Mouse (Mus musculus) liver, embryonic 12.5 days (tissue): ENCODE measurements at regions not wholly inside any gene's neighbourhood (a gene's known extent, or its start where the extent isn't known, plus 50 kb on each side); places are given as distances from the start of the nearest gene placed in this dataset.
A peak's percentile ranks its signal among the peaks of the same experiment; 100 is the strongest.

Source experiments
- ATAC-seq: fragments of 200-750 bp; cut with Nextera tagmentation; 2 replicates; pipeline ENCODE4 v1.8.0; 2017; ENCODE audit warnings: moderate number of reproducible peaks, mild to moderate bottlenecking, moderate library complexity
- H3K27ac ChIP-seq: fragments of 300-500 bp; sonication (generic); 2 replicates; pipeline ENCODE4 v1.5.1; 2016; ENCODE audit warnings: mild to moderate bottlenecking
- H3K27me3 ChIP-seq: fragments of 300-500 bp; sonication (generic); replicated peaks from 2 replicates; pipeline ENCODE4 v1.6.1; 2016; ENCODE audit warnings: mild to moderate bottlenecking, moderate library complexity
- H3K36me3 ChIP-seq: fragments of 300-500 bp; sonication (generic); 2 replicates; pipeline ENCODE4 v1.6.1; 2016; ENCODE audit warnings: mild to moderate bottlenecking, moderate library complexity
- H3K4me1 ChIP-seq: fragments of 300-500 bp; sonication (generic); 2 replicates; pipeline ENCODE4 v1.6.1; 2016
- H3K4me2 ChIP-seq: fragments of 300-500 bp; sonication (generic); 2 replicates; pipeline ENCODE4 v1.6.1; 2016; ENCODE audit warnings: mild to moderate bottlenecking, moderate library complexity
- H3K4me3 ChIP-seq: fragments of 300-500 bp; sonication (generic); 2 replicates; pipeline ENCODE4 v1.5.1; 2016; ENCODE audit warnings: mild to moderate bottlenecking, moderate library complexity
- H3K9ac ChIP-seq: fragments of 300-500 bp; sonication (generic); 2 replicates; pipeline ENCODE4 v1.6.1; 2016; ENCODE audit warnings: mild to moderate bottlenecking, moderate library complexity
- H3K9me3 ChIP-seq: fragments of 300-500 bp; sonication (generic); replicated peaks from 2 replicates; pipeline ENCODE4 v1.6.1; 2016; ENCODE audit warnings: mild to moderate bottlenecking, moderate library complexity
- WGBS: fragments of 180-500 bp; shearing (Covaris S2); methylation state at CpG from one replicate; pipeline ENCODE4 v1.1.7; 2016; ENCODE audit not compliant: insufficient replicate concordance; 5-methylcytosine and 5-hydroxymethylcytosine counted together

DNA sequence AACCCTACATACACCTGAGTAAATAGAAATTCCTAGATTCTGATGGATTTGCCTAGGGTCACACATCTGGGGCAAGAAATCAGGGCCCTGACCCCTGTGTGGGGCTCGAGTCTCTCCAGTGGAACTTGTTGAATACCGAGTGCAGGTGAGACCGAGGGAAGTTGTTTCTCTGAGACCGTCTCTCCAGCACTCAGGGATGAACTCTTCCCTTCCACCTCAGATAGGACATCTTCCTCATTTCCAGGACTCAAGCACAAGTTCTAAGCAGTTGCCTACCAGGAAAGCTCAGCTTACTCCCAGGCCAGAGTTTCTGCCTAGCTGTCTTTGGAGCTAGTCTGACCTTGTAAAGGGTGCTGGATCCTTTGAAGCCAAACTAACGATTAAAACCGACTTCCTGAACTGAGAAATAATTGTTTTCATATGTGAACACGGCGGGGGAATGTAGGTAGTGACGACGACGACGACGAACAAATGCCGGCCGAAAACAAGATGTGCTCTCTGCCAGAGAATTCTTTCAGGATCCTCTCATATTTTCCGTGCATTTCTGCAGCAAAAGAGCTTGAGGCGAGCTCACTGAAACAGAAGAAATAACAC, 207.3 kb upstream of the Klf3 start:
- Histone ChIP-seq H3K27ac (no peak overlapping the region), H3K27me3 (no peaks in the 10 kb centered on the region), H3K4me1 (peaks cover 53% of the 10 kb centered on the region), H3K36me3 (no peaks in the 10 kb centered on the region), H3K4me3 (no peak overlapping the region), H3K9me3 (no peaks in the 10 kb centered on the region), H3K9ac (no peak overlapping the region), H3K4me2 (no peak overlapping the region)
- ATAC-seq = no peak
- 72% methylated on average over 17 of the region's 17 CpGs for WGBS

DNA sequence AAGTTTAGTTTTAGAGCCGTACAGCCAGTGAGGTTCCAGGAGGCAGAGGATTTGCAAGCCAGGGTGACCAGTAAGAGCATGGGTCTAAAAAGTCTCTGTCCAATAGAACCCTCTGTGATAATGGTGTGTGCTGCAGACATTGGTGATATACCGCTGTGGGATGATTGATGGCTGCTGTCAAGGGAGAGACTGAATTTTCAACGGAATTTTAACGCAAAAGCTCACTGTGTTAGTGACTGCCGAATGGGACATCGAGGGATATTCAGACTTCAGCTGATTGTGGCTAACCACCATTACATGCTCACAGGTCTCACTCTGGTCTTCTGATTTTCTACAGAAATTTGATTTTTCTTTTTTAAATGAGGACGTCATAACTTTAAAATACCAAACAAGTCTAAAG, 206.2 kb upstream of the Klf3 start:
- H3K4me3 ChIP-seq = no peak overlapping the region
- no peak overlapping the region for H3K9ac ChIP-seq
- 74% methylated on average over 7 of the region's 7 CpGs for WGBS
- H3K4me2 ChIP-seq = no peak overlapping the region
- H3K9me3 ChIP-seq = no peaks in the 10 kb centered on the region
- ATAC-seq = no peak
- H3K27me3 ChIP-seq = no peaks in the 10 kb centered on the region
- H3K4me1 ChIP-seq = peaks cover 53% of the 10 kb centered on the region
- H3K36me3 ChIP-seq = no peaks in the 10 kb centered on the region
- no peak overlapping the region for H3K27ac ChIP-seq

DNA sequence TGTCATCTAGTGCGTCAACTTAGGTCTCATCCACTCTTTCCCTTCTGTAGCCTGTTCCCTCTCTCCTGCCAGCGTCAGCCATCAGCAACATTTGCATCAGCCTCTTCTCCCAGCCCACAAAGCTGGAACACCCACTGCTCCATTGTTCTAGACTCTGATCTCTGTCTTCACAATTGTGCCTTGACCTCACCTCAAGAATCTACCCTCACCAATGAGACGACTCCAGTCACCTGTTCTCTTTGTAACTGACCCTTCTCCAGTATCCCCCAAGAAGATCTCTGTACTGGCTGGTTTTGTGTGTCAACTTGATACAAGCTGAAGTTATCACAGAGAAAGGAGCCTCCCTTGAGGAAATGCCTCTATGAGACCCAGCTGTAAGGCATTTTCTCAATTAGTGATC, 205.7 kb upstream of the Klf3 start:
- H3K4me2 ChIP-seq = no peak overlapping the region
- H3K36me3 ChIP-seq = no peaks in the 10 kb centered on the region
- H3K27me3 ChIP-seq = no peaks in the 10 kb centered on the region
- no peaks in the 10 kb centered on the region for H3K9me3 ChIP-seq
- WGBS = 78% methylated on average over 3 of the region's 3 CpGs
- H3K9ac ChIP-seq = no peak overlapping the region
- H3K27ac ChIP-seq = no peak overlapping the region
- ATAC-seq = no peak
- no peak overlapping the region for H3K4me3 ChIP-seq
- peaks cover 53% of the 10 kb centered on the region for H3K4me1 ChIP-seq

DNA sequence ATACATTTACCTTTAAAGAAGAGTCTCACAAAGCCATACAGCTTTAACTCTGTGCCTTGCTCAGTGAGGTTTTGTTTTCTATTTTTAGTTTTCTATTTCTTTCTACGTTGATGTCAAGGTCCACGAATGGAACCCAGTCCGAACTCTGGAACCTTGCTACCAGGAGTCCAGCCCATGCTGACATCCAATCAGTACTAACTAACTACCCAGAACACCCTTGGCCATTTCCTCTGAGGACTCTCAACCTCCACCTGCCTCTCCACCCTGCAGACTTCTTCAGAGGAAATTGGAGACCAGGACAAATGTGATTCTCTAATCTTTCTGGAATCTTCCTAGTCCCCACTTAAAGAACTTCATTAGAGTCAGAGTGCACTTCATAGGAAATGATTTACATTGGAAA, 204.6 kb upstream of the Klf3 start:
- Histone ChIP-seq H3K4me2 (no peak overlapping the region), H3K36me3 (no peaks in the 10 kb centered on the region), H3K9ac (no peak overlapping the region), H3K4me3 (no peak overlapping the region), H3K9me3 (no peaks in the 10 kb centered on the region), H3K27me3 (no peaks in the 10 kb centered on the region), H3K27ac (no peak overlapping the region), H3K4me1 (peaks cover 53% of the 10 kb centered on the region)
- 65% methylated on average over 3 of the region's 3 CpGs for WGBS
- no peak for ATAC-seq

DNA sequence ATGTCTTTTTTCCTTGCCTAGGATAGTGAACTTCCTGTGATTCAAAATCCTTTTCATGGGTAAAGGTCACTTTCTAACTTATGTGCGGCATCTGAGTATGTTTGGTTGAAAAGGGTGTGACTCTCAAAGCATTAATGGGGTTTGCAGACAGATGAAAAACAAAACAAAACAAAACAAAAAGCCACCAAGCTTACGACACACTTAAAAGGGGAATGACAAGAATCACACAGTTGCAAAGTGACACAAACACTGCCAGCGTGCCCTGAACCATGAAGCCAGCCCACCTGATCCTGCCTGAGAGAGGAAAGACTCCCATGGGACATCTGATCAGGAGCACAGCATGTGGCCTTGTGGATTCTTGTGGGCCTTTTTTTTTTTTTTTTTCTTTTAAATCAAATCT, 204.2 kb upstream of the Klf3 start:
- no peaks in the 10 kb centered on the region for H3K36me3 ChIP-seq
- 74% methylated on average over 3 of the region's 3 CpGs for WGBS
- ATAC-seq = no peak
- H3K27ac ChIP-seq = no peak overlapping the region; the same call in 1 of the 2 replicates
- no peak overlapping the region for H3K9ac ChIP-seq
- no peak overlapping the region for H3K4me2 ChIP-seq
- no peaks in the 10 kb centered on the region for H3K27me3 ChIP-seq
- H3K4me3 ChIP-seq = no peak overlapping the region
- peaks cover 56% of the 10 kb centered on the region for H3K4me1 ChIP-seq
- no peaks in the 10 kb centered on the region for H3K9me3 ChIP-seq

- WGBS = 23% methylated on average over 13 of the region's 13 CpGs
- H3K4me3 ChIP-seq = peak overlapping the region; percentile 45
- ATAC-seq = no peak
Measured at GRCm38 (mm10) chr5:64599865-64600288, 203.3 kb upstream of the Klf3 start.

GRCm38 (mm10) chr5:64600392-64600791, 202.8 kb upstream of the Klf3 start:
- Histone ChIP-seq H3K4me3 (peak overlapping the region; percentile 45), H3K9me3 (no peaks in the 10 kb centered on the region), H3K27ac (peak overlapping the region; percentile 89), H3K4me2 (peak overlapping the region; percentile 64), H3K27me3 (no peaks in the 10 kb centered on the region), H3K4me1 (peaks cover 56% of the 10 kb centered on the region), H3K36me3 (no peaks in the 10 kb centered on the region), H3K9ac (peak overlapping the region; percentile 58)
- 0 out of 2 replicates have a peak, but pooled peaks have one; percentile 22 for ATAC-seq
- WGBS = 38% methylated on average over 7 of the region's 7 CpGs

More at GRCm38 (mm10) chr5:64599865-64600288, 203.3 kb upstream of the Klf3 start:
- Histone ChIP-seq H3K36me3 (no peaks in the 10 kb centered on the region), H3K4me2 (peak overlapping the region; percentile 64), H3K27ac (peak overlapping the region; percentile 89), H3K9me3 (no peaks in the 10 kb centered on the region), H3K27me3 (no peaks in the 10 kb centered on the region), H3K4me1 (peaks cover 56% of the 10 kb centered on the region), H3K9ac (peak overlapping the region; percentile 58)

GRCm38 (mm10) chr5:64600811-64601210, 202.4 kb upstream of the Klf3 start:
- no peaks in the 10 kb centered on the region for H3K36me3 ChIP-seq
- ATAC-seq = 0 out of 2 replicates have a peak, but pooled peaks have one; percentile 22
- 29% methylated on average over 2 of the region's 2 CpGs for WGBS
- peaks cover 56% of the 10 kb centered on the region for H3K4me1 ChIP-seq
- peak overlapping the region; percentile 89 for H3K27ac ChIP-seq
- H3K9ac ChIP-seq = peak overlapping the region; percentile 58; the same call in 1 of the 2 replicates
- 0 out of 2 replicates have a peak overlapping the region, but pooled peaks have one; percentile 45 for H3K4me3 ChIP-seq
- peak overlapping the region; percentile 64 for H3K4me2 ChIP-seq
- H3K9me3 ChIP-seq = no peaks in the 10 kb centered on the region
- H3K27me3 ChIP-seq = no peaks in the 10 kb centered on the region

- 12% methylated on average over 8 of the region's 8 CpGs for WGBS
- H3K4me3 ChIP-seq = no peak overlapping the region
- H3K9me3 ChIP-seq = no peaks in the 10 kb centered on the region
- peak; percentile 87 for ATAC-seq
- H3K36me3 ChIP-seq = no peaks in the 10 kb centered on the region
- peak overlapping the region; percentile 19; the same call in 1 of the 2 replicates for H3K9ac ChIP-seq
- peaks cover 53% of the 10 kb centered on the region for H3K4me1 ChIP-seq
- H3K4me2 ChIP-seq = peak overlapping the region; percentile 45
- no peaks in the 10 kb centered on the region for H3K27me3 ChIP-seq
- peak overlapping the region; percentile 89 for H3K27ac ChIP-seq
Measured at GRCm38 (mm10) chr5:64601285-64601684, 201.9 kb upstream of the Klf3 start.

- no peaks in the 10 kb centered on the region for H3K36me3 ChIP-seq
- peak overlapping the region; percentile 89 for H3K27ac ChIP-seq
- no peaks in the 10 kb centered on the region for H3K9me3 ChIP-seq
- peaks cover 50% of the 10 kb centered on the region for H3K4me1 ChIP-seq
- ATAC-seq = no peak
- peak overlapping the region; percentile 45 for H3K4me2 ChIP-seq
- peak overlapping the region; percentile 19 for H3K9ac ChIP-seq
- WGBS = 46% methylated on average over 5 of the region's 5 CpGs
- H3K4me3 ChIP-seq = no peak overlapping the region
- no peaks in the 10 kb centered on the region for H3K27me3 ChIP-seq
Measured at GRCm38 (mm10) chr5:64601832-64602231, 201.4 kb upstream of the Klf3 start.

DNA sequence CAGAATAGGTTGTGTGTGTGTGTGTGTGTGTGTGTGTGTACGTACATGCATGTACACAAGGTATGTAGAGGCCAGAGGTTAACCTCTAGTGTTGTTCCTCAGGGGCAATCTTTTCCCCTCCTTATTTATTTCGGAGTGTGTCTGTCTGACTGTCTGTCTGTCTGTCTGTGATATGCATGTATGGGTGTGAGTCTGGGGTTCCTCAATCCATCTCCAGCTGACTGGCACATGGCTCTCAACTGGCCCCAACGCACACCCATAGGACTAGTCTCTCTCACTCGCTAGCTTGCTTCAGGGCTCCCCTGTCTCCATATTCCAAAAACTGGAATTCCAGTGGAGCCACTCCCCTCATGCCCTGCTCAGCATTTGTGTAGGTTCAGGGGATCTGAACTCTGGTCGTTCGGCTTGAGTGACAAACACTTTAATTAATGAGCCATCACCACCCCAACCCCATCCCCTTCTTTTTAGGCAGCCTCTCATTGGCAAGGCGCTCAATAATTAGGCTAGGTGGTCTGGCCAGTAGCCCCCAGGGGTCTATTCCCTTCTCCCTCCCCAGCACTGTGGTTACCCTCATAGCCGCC, 200.7 kb upstream of the Klf3 start:
- no peaks in the 10 kb centered on the region for H3K9me3 ChIP-seq
- no peak overlapping the region for H3K9ac ChIP-seq
- H3K4me3 ChIP-seq = no peak overlapping the region
- ATAC-seq = peak; percentile 36
- no peak overlapping the region for H3K4me2 ChIP-seq
- peak overlapping the region; percentile 89 for H3K27ac ChIP-seq
- H3K4me1 ChIP-seq = peaks cover 50% of the 10 kb centered on the region
- 72% methylated on average over 8 of the region's 8 CpGs for WGBS
- H3K27me3 ChIP-seq = no peaks in the 10 kb centered on the region
- H3K36me3 ChIP-seq = no peaks in the 10 kb centered on the region

GRCm38 (mm10) chr5:64602996-64603755, 200.0 kb upstream of the Klf3 start:
- Histone ChIP-seq H3K9me3 (no peaks in the 10 kb centered on the region), H3K4me3 (no peak overlapping the region), H3K27me3 (no peaks in the 10 kb centered on the region), H3K27ac (0 out of 2 replicates have a peak overlapping the region, but pooled peaks have one; percentile 89), H3K4me1 (peaks cover 50% of the 10 kb centered on the region), H3K4me2 (no peak overlapping the region), H3K9ac (no peak overlapping the region), H3K36me3 (no peaks in the 10 kb centered on the region)
- no peak for ATAC-seq
- WGBS = 80% methylated on average over 11 of the region's 11 CpGs
